ENCODE assay signal across 8 mouse cellular contexts in the genomic region with DNA sequence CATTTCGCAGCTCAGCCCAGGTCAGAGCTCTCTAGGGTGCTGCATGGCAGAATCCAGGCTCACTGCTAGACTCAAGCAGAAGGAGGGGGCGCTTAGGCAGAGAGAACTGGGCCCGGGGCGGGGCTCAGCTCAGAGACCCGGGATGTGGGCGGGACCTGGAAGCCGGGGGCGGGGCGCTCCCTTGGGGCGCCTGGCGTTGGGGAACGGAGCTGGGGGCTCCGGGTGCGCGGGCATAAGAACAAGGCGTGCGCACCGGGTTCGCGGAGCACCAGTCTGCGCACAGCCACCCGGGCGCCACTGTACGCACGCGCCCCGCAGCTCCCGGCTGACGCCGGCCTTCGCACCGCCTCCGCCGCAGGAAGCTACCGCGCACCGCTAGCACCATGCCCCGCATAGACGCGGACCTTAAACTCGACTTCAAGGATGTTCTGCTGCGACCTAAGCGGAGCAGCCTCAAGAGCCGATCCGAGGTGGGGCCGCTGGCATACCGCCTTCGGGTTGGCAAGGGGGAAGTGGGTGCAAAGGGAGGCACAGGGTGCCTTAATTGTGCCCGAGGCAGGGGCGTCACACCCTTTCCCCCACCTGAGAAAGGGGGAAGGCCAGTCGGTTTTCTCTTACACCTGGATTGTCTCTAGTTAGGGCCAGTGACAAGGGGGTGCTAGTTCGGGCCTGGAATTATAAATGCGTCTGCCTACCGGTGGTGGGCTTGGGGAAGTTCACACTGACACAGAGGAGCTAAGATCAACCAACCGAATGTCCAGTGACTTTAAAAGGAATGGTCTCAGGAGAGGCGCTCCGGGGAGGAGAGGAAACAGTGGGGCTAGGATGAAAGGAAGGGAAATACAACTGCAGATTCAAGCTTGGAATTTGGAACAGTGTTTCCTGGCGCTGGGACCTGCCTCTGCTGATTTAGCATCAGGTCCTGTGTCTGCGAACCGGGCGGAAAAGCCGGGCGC. TPM values are rescaled to one million over a fixed set of nuclear protein-coding genes. Genes with fewer than 3 reads are reported as not detected.
A peak's percentile ranks its signal among the peaks of the same experiment; 100 is the strongest.
DNase-seq lines count a peak whose midpoint lies in the region; ATAC-seq and TF ChIP-seq lines count a peak whose summit lies in the region.

A gene (plus strand): TSS at position 171 of the 956 bp plus-strand sequence.

- H3K9me3 ChIP-seq in E14TG2a.4 (ENCODE audit: low read length), result no peaks in the 10 kb centered on the region
- H3K9me3 ChIP-seq in forebrain, embryonic 12.5 days, result no peaks in the 10 kb centered on the region
- H3K9me3 ChIP-seq in heart, embryonic 16.5 days (replicated peaks; ENCODE audit: control insufficient read depth, low read length), result no peaks in the 10 kb centered on the region
- no peaks in the 10 kb centered on the region for H3K9me3 ChIP-seq in liver, postnatal 0 days (ENCODE audit: low read length)
- H3K9me3 ChIP-seq in neural tube, embryonic 15.5 days (replicated peaks), result no peaks in the 10 kb centered on the region

- H3K9ac ChIP-seq in forebrain, embryonic 12.5 days, result peak within 1 kb of the TSS; percentile 56
- H3K9ac ChIP-seq in heart, embryonic 16.5 days (ENCODE audit: low read length), result peak within 1 kb of the TSS; percentile 89
- H3K9ac ChIP-seq in liver, postnatal 0 days (replicated peaks), result peak within 1 kb of the TSS; percentile 87
- peak within 1 kb of the TSS; percentile 57 for H3K9ac ChIP-seq in neural tube, embryonic 15.5 days (replicated peaks)

- H3K27ac ChIP-seq in brown adipose tissue, adult 24 weeks (replicated peaks; ENCODE audit: low read depth, low read length), result peak within 1 kb of the TSS; percentile 99
- peak within 1 kb of the TSS; percentile 26 for H3K27ac ChIP-seq in forebrain, embryonic 12.5 days
- peak within 1 kb of the TSS; percentile 98 for H3K27ac ChIP-seq in heart, embryonic 16.5 days (ENCODE audit: low read length)
- H3K27ac ChIP-seq in liver, postnatal 0 days (ENCODE audit: low read depth), result peak within 1 kb of the TSS; percentile 85
- peak within 1 kb of the TSS; percentile 75 for H3K27ac ChIP-seq in neural tube, embryonic 15.5 days (replicated peaks)
- H3K27ac ChIP-seq in thymus, adult 2 months (ENCODE audit: control insufficient read depth, insufficient read depth, low read length), result no peak within 1 kb of the TSS; the same call in 1 of the 2 replicates

- peak within 1 kb of the TSS; percentile 88 for H3K4me3 ChIP-seq in E14TG2a.4 (replicated peaks; ENCODE audit: low read length)
- peak within 1 kb of the TSS; percentile 99 for H3K4me3 ChIP-seq in brown adipose tissue, adult 24 weeks (ENCODE audit: insufficient read depth, low read depth, low read length)
- H3K4me3 ChIP-seq in forebrain, embryonic 12.5 days (replicated peaks), result peak within 1 kb of the TSS; percentile 53
- peak within 1 kb of the TSS; percentile 79 for H3K4me3 ChIP-seq in heart, embryonic 16.5 days (ENCODE audit: low read length)
- peak within 1 kb of the TSS; percentile 85 for H3K4me3 ChIP-seq in liver, postnatal 0 days (ENCODE audit: low read depth, low read length)
- H3K4me3 ChIP-seq in neural tube, embryonic 15.5 days (replicated peaks), result peak within 1 kb of the TSS; percentile 49
- peak within 1 kb of the TSS; percentile 53 for H3K4me3 ChIP-seq in thymus, adult 2 months (ENCODE audit: control insufficient read depth, insufficient read depth, low read length)

- H3K36me3 ChIP-seq in E14TG2a.4 (ENCODE audit: insufficient read depth, low read length), result no peaks in the 10 kb centered on the region
- no peaks in the 10 kb centered on the region for H3K36me3 ChIP-seq in forebrain, embryonic 12.5 days (replicated peaks)
- H3K36me3 ChIP-seq in heart, embryonic 16.5 days (ENCODE audit: control insufficient read depth, insufficient read depth), result no peaks in the 10 kb centered on the region
- no peaks in the 10 kb centered on the region for H3K36me3 ChIP-seq in liver, postnatal 0 days (replicated peaks; ENCODE audit: insufficient read depth, low read length)
- no peaks in the 10 kb centered on the region for H3K36me3 ChIP-seq in neural tube, embryonic 15.5 days
- H3K36me3 ChIP-seq in thymus, adult 2 months (ENCODE audit: control insufficient read depth, insufficient read depth, low read length), result no peaks in the 10 kb centered on the region

- peaks cover 53% of the 10 kb centered on the region for H3K4me1 ChIP-seq in E14TG2a.4 (replicated peaks; ENCODE audit: low read depth, low read length)
- peaks cover 23% of the 10 kb centered on the region for H3K4me1 ChIP-seq in brown adipose tissue, adult 24 weeks (ENCODE audit: control insufficient read depth, insufficient read depth, insufficient read length, low read length)
- peaks cover 15% of the 10 kb centered on the region for H3K4me1 ChIP-seq in forebrain, embryonic 12.5 days
- H3K4me1 ChIP-seq in heart, embryonic 16.5 days (ENCODE audit: control insufficient read depth, insufficient read depth, low read length), result peaks cover 38% of the 10 kb centered on the region
- H3K4me1 ChIP-seq in liver, postnatal 0 days (ENCODE audit: insufficient read depth), result peaks cover 45% of the 10 kb centered on the region
- peaks cover 23% of the 10 kb centered on the region for H3K4me1 ChIP-seq in neural tube, embryonic 15.5 days
- H3K4me1 ChIP-seq in thymus, adult 2 months (replicated peaks; ENCODE audit: control insufficient read depth, insufficient read depth, low read length), result peaks cover 15% of the 10 kb centered on the region

- WGBS in forebrain, embryonic 12.5 days, result 1% methylated on average over 61 of the region's 63 CpGs
- 1% methylated on average over 60 of the region's 63 CpGs for WGBS in heart, embryonic 16.5 days
- under 1% methylated on average over 48 of the region's 63 CpGs for WGBS in liver, postnatal 0 days (ENCODE audit: insufficient replicate concordance)
- 1% methylated on average over 63 of the region's 63 CpGs for WGBS in neural tube, embryonic 15.5 days
- 1% methylated on average over 63 of the region's 63 CpGs for WGBS in thymus, adult 2 months

- TF ChIP-seq POLR2A in thymus, adult 2 months (IDR thresholded peaks at IDR 0.05; ENCODE audit: control insufficient read depth, extremely low read depth, insufficient read depth, low read length, poor library complexity), result no peak

- peak; percentile 87 for ATAC-seq in forebrain, embryonic 12.5 days (ENCODE audit: low FRiP score)
- ATAC-seq in heart, embryonic 16.5 days (replicated peaks; ENCODE audit: extremely low read depth, insufficient read depth, low FRiP score), result peak; percentile 85
- peak; percentile 71 for ATAC-seq in liver, postnatal 0 days
- ATAC-seq in neural tube, embryonic 15.5 days (ENCODE audit: low FRiP score), result peak; percentile 85

- no peak for TF ChIP-seq EP300 in liver, postnatal 0 days (IDR thresholded peaks at IDR 0.05; ENCODE audit: low read depth)

- peaks cover 12% of the 10 kb centered on the region; the same call in 1 of the 2 replicates for H3K27me3 ChIP-seq in E14TG2a.4 (ENCODE audit: insufficient read depth, low read length)
- peaks cover 38% of the 10 kb centered on the region for H3K27me3 ChIP-seq in forebrain, embryonic 12.5 days
- no peaks in the 10 kb centered on the region for H3K27me3 ChIP-seq in heart, embryonic 16.5 days (ENCODE audit: control insufficient read depth, insufficient read depth, low read length)
- H3K27me3 ChIP-seq in liver, postnatal 0 days (ENCODE audit: insufficient read depth, low read length), result 0 out of 2 replicates have a peak, but pooled peaks cover 7% of the 10 kb centered on the region
- H3K27me3 ChIP-seq in neural tube, embryonic 15.5 days (replicated peaks), result no peaks in the 10 kb centered on the region
- H3K27me3 ChIP-seq in thymus, adult 2 months (ENCODE audit: control insufficient read depth, insufficient read depth, low read length), result no peaks in the 10 kb centered on the region

- peak; percentile 89 to 93 for DNase-seq in kidney, postnatal 4 days
- DNase-seq in liver, postnatal 0 days, result peak; percentile 88
- DNase-seq in thymus, adult 2 months, result peak; percentile 91

- no peak for TF ChIP-seq CTCF in E14TG2a.4 (conservative IDR thresholded peaks at IDR 0.05; ENCODE audit: low read length)
- no peak for TF ChIP-seq CTCF in liver, postnatal 0 days (IDR thresholded peaks at IDR 0.05; ENCODE audit: low read depth)
- peak; percentile 38; the same call in 1 of the 2 replicates for TF ChIP-seq CTCF in thymus, adult 2 months (IDR thresholded peaks at IDR 0.05; ENCODE audit: borderline replicate concordance, control insufficient read depth, extremely low read depth, insufficient read depth, low read length, poor library complexity)

- peak within 1 kb of the TSS; percentile 76 for H3K4me2 ChIP-seq in forebrain, embryonic 12.5 days
- H3K4me2 ChIP-seq in heart, embryonic 16.5 days (ENCODE audit: low read depth, low read length), result peak within 1 kb of the TSS; percentile 89
- peak within 1 kb of the TSS; percentile 93 for H3K4me2 ChIP-seq in liver, postnatal 0 days (ENCODE audit: low read depth, low read length)
- H3K4me2 ChIP-seq in neural tube, embryonic 15.5 days, result peak within 1 kb of the TSS; percentile 74

RNA-seq across cellular contexts. Expression of the gene that starts here (rescaled TPM):
- 74.5 and 79.6 TPM in 2 replicates for polyA plus RNA-seq in brown adipose tissue, adult 24 weeks (2012; ENCODE audit: insufficient read depth, insufficient read length, missing spikeins)
- 13.6 and 14.4 TPM in 2 replicates for polyA plus RNA-seq in forebrain, embryonic 12.5 days (2016; fragmentation: Nextera tagmentation; extraction: Ambion mirVana)
- polyA plus RNA-seq in heart, embryonic 16.5 days (2015; fragmentation: Nextera tagmentation; extraction: Ambion mirVana), result 213 and 219 TPM in 2 replicates
- polyA plus RNA-seq in liver, postnatal 0 days (2015; fragmentation: Nextera tagmentation; extraction: Ambion mirVana), result 63.6 and 75.5 TPM in 2 replicates
- polyA plus RNA-seq in neural tube, embryonic 15.5 days (2015; fragmentation: Nextera tagmentation; extraction: Ambion mirVana), result 49.8 and 64.3 TPM in 2 replicates
- polyA plus RNA-seq in thymus, adult 2 months (2012; rRNA removed), result 32.6 and 43.5 TPM in 2 replicates

Comparison
In these comparisons a context has a peak if more than half of its experiments do, and no peak if none do; other contexts are left out.
1. H3K4me3 ChIP-seq: peak in every context shown above with its lines; median percentile 99 in brown adipose tissue, adult 24 weeks; 88 in E14TG2a.4; 85 in liver, postnatal 0 days; 79 in heart, embryonic 16.5 days; 53 in forebrain, embryonic 12.5 days; 53 in thymus, adult 2 months; 49 in neural tube, embryonic 15.5 days.